Mouse (Mus musculus): ENCODE measurements around the gene Olfr1152.

The Olfr1152 gene

DNA sequence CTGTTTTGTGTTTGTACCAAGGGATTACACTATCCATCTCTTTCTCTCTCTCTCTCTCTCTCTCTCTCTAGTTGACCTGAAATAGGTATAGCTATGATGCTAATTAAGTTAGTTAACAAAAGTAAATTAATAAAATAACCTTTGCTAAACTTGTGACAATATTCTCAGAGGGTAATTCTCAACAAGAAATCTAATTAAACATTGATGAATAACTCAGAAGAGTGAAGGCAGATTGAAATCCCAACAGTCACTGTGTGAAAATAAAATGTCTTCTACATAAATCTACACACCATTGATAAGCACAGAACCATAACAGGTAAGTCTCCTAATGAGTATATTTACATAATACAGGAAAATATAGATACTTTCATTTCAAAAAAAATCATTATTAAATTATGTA is at the start of gene Olfr1152:
TSS of gene Olfr1152 (plus strand) at position 301 of the 400 bp plus-strand sequence.

DNA sequence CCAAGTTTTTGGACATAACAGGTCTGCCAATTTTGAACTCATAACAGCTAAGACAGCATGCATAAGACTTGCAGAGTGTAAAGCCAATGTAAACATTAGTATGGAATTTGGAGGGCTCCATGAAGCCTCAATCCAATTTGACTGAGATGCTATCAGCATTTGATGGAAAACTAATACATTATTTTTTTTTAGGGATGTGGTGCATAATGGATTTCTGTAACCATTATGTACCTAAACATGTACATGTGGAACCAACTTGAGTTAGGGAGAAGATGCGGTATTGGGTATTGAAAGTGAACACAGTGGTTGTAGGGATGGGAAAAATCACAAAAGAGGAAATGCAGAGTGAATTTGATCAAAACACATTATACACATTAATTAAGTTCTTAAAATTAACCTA is 36.1 kb upstream of the Olfr1152 start, which contains the start of gene Olfr1148:
TSS of gene Olfr1148 (plus strand) at position 301 of the 400 bp plus-strand sequence.
- WGBS = 93% methylated on average over 1 of the region's 1 CpGs

DNA sequence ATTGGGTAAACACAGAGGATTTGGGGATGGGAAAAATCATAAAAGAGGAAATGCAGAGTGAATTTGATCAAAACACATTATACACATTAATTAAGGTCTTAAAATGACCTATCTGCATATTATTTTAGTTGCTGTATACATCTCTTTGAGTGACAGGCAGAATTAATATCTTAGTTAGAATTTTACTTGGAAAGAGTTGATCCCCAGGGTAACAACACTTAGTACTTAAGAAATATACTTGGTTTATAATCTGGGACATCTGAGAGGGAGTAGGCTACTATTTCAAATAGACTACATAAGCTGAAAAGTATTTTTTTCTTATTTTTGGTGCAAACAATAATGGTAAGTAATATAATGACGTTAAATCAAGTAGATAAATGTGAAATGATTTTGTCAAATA is 22.6 kb upstream of the Olfr1152 start, which contains the start of gene Olfr1150-ps1:
TSS of gene Olfr1150-ps1 (plus strand) at position 301 of the 400 bp plus-strand sequence.
- 80% methylated on average over 1 of the region's 1 CpGs for WGBS

DNA sequence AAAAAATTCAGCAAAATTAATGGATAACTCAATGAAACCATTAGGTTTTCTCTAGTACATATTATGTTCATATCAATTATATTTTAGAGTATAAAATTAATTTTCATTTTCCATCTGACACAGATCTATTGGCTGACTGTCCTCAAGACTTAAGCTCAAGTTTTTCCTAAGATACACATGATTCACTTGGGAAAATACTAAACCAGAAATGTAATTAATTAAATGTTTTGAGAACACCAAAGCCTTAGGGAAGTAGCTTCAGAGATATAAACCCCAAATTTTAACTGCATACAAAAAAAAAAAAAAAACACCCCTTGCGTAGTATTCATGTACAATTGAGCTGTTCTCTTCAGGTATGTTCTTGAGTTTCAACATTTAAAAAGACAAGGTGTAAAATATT is 10.7 kb upstream of the Olfr1152 start, which contains the start of gene Olfr1151:
TSS of gene Olfr1151 (plus strand) at position 301 of the 400 bp plus-strand sequence.
- 89% methylated on average over 1 of the region's 1 CpGs for WGBS

DNA sequence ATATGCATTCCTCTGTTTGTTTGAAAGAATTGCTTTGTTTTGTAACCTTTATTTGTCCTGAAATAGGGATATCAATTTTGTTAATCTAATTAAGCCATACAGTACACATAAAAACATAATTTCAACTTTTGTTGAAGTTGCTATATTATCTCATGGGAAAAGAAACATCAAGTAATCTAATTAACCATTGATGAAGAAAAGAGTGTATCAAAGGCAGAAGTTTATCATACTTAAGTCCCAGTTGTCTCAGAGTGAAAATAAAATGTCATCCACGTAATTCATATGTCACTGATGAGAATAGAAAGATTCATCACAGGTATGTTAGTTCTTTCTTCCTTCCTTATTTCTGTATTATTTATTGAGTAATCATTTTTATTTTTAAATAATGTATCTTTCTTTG is 28.4 kb downstream of the Olfr1152 start, which contains the start of gene Olfr1153:
TSS of gene Olfr1153 (plus strand) at position 301 of the 400 bp plus-strand sequence.
- WGBS = 69% methylated on average over 1 of the region's 1 CpGs

DNA sequence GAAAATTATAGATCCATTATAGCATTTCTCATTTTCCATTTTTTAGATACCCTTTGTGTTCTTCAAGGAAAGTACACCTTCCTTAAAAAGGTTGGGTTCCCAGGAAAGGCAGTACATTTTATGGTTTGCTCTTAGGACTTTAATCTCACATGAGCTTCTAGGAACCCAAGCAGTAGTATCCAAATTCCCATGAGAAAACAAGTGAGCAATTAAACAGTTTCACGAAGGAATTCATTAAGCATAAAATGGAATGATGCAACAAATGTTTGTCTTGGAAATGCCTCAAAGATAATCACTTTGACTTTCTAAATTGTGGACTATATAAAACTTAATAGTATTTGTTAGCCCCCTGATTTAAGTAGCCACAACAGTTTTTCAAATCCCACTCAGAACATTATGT is 38.8 kb downstream of the Olfr1152 start, which contains the start of gene Olfr1154:
TSS of gene Olfr1154 (minus strand) at position 101 of the 400 bp plus-strand sequence.
- WGBS = 85% methylated on average over 1 of the region's 1 CpGs
